Mouse (Mus musculus) left cerebral cortex, postnatal 4 days (tissue): Measurements from ENCODE around the gene Qrich1. TPM values are rescaled to one million over a fixed set of nuclear protein-coding genes. Genes with fewer than 3 reads are reported as not detected.

Experiments
- DNase-seq: peaks from one replicate; pipeline ENCODE4 v3.0.0-alpha.2; 2022
- intact Hi-C: fragments of 180-260 bp; cut with DNase I; formaldehyde crosslinking; loops from one replicate; pipeline ENCODE4 v1.15.1; 2025
- total RNA-seq, 2 experiments: library from RNA; stranded (reverse); gene quantifications; 2 replicates each; pipeline ENCODE4 v1.2.3; 2021

The Qrich1 gene
- total RNA-seq, 2 experiments from 2014 or later = 145 to 149 TPM

DNA sequence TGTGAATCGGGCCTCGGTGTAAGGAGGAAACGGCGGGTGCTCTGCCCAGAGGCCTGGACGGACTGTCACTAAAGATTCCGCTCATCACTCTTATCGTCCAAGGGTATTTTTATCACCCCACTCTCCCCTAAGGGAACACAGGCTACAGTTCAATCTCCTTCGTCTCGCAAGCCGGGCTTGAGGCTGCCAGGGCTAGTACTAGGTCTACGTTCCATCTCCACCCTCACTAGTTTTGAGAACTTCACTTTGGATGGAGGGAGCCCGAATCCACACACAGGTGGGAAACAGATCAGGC, 25.4 kb upstream of the Qrich1 start:
- intact Hi-C loops = no loop called here
- DNase-seq = no peak

DNA sequence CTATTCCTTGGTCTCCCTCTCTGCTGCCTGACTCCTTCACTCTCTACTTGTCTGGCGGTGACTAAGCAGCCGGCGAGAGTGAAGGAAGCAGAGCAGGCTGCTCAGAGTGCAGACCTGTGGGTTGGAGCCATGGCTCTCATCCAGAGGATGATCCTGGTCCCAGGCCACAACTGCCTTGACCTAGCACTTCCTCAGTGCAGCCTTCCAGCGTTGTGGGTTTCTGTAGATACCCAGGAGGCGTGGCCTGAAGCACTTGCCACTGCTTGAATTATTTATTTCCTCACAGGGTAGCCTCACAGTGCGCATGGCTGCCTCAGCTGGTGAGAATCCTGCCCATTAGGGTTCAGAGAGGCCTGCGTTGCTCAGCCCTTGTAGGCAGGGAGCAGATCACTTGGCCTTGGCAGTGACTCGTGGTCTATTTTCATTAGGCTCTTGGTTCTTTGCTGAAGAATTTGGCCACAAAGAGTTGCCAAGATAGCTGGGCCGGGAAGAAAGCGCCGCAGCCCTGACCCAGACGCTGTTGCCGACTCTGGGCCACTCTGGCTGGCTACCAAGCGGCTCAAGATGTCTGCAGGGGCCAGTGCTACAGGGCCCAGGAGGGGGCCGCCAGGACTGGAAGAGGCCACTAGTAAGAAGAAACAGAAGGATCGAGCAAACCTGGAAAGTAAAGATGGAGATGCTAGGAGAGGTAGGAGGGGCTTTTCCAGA, 24.4 kb upstream of the Qrich1 start:
- no peak for DNase-seq
- intact Hi-C loops = no loop called here

DNA sequence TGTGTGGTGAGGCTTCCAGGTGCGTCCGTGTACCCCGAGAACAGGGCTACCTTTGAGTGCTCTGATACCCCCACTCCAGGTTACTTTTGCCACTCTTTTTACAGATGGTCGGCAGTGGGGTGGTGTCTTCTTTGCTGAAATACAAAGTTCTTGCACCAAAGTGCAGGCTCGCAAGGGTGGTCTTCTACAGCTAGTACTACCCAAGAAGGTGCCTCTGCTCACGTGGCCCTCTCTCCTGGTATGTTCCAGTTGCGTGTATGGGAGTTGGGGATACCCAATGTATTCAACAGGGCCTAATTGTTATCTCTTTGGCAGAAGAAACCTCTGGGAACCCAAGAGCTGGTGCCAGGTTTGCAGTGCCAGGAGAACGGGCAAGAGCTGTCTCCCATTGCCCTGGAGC, 23.4 kb upstream of the Qrich1 start:
- intact Hi-C loops = no loop called here
- DNase-seq = no peak

DNA sequence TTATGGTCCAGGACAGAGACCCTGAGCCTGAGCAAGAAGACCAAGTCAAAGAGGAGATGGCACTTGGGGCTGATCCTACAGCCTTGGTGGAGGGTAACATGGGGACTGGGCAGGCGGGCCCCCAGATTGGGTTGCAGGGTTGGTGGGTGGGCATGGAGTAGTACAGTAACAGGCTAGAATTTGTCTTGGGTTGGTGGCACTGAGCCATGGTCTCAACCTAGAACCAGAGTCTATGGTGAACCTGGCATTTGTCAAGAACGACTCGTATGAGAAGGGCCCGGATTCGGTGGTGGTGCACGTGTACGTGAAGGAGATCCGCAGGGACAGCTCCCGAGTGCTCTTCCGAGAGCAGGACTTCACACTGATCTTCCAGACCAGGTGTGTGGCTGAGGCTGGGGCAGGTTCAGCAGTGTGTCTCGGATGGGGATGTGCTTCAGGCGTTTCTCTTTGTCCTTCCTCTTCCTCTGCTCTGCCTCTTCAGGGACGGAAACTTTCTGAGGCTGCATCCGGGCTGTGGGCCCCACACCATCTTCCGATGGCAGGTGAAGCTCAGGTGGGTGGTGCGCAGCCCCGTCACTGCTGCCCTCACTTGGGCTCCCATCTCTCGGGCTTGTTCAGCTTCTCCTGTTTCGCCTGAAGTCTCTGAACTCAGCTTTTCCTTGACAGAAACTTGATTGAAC, 22.3 kb upstream of the Qrich1 start:
- no peak for DNase-seq
- intact Hi-C loops = no loop called here

DNA sequence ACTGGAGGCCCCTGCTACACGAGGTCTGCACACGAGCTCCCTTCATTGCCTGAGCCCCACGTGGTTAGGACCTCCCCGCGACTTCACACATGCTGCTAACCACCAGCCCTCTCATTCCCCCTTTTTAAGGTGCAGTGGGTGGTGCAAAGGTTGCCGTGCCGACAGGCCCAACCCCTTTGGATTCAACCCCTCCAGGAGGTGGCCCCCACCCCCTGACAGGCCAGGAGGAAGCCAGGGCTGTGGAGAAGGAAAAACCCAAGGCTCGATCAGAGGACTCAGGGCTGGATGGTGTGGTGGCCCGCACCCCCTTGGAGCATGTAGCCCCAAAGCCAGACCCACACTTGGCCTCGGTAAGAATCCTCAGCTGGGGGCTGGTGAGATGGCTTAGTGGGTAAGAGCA, 21.7 kb upstream of the Qrich1 start:
- intact Hi-C loops = no loop called here
- no peak for DNase-seq

DNA sequence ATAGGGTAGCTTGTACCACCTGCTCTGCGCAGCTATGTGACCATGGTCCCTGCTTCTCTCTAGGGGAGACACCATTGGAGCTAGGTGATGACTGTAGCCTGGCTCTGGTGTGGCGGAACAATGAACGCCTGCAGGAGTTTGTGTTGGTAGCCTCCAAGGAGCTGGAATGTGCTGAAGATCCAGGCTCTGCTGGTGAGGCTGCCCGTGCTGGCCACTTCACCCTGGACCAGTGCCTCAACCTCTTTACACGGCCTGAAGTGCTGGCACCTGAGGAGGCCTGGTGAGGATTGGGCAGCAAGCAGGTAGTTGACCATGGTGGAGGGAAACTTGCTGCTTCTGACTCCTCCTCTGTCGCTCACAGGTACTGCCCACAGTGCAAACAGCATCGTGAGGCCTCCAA, 17.4 kb upstream of the Qrich1 start:
- no peak for DNase-seq
- intact Hi-C loops = no loop called here

DNA sequence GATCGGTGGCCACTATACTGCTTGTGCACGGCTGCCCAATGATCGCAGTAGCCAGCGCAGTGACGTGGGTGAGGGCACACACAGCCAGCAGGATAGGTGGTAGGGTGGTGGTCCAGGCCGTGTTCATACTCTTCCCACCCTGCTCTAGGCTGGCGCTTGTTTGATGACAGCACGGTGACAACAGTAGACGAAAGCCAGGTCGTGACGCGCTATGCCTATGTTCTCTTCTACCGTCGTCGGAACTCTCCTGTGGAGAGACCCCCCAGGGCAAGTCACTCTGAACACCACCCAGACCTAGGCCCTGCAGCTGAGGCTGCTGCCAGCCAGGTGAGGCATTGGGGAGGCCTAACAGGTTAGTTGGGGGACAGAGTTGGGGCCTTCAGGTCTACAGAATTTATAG, 16.7 kb upstream of the Qrich1 start:
- DNase-seq = no peak
- intact Hi-C loops = no loop called here

DNA sequence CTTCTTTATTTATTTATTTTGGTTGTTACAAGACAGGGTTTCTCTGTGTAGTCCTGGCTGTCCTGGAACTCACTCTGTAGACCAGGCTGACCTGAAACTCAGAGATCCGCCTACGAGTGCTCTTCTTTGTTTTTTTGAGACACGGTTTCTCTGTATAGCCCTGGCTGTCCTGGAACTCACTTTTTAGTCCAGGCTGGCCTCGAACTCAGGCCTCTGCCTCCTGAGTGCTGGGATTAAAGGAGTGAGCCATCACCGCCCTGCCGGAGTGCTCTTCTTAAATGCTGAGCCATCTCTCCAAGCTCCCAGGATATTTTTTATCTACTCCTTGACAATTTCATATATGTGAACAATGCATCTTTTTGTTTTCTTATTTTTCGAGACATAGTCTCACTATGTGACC, 9.7 kb upstream of the Qrich1 start:
- intact Hi-C loops = no loop called here
- no peak for DNase-seq

DNA sequence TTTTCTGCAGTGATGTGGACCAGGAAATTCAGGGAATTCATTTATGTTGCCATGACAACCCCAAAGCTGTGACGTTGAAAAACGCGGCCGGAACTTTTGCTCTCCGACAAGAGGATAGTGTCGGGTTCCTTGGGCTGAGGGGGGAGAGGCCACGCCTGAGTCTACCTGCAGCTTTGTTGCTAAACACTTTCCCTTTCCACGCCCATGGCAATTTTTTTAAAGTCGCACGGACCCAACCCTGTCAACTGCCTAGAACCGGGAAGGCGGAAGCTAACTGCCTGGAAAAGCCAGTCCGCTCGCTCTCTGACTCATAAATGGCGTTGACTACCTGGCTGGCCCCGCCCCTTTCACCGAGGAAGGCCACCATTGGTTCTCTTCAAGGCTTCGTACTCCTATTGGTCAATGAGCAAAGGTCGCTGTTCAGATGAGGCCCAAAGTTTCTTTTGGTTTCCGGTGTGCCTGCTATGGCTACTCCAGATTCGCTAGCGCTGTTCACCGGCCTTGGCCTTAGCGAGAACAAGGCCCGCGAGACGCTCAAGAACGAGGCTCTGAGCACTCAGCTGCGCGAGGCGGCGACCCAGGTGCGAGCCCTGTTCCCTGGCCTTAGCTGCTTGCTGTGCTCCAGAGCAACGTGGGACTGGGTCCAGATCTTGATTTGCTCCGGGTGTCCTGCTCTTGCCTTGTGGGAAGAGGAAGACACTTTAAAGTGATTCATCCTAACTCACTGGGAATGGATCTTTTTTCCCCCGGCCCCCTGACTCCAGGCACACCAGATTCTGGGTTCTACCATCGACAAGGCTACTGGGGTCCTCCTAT, 8.8 kb upstream of the Qrich1 start, which contains the start of gene Qars:
TSS of gene Qars (plus strand) at position 88 of the 816 bp plus-strand sequence.
- DNase-seq = peak; percentile 92
- intact Hi-C loops = no loop called here

DNA sequence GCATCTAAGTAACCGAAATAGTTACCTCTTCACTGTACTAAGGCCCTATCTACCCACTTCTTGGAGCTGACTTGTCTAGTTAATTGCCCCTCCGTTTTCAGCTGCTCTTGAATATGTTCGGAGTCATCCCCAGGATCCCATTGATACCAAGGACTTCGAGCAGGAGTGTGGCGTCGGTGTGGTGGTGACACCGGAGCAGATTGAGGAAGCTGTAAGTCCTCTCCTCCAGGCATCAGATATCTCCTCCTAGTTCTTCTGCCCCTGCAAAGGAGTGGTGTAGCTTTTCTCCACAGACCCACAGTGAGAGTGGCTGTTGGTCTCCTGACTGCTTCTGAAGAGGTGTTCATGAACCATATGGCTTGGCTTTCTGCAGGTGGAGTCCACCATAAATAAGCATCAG, 7.8 kb upstream of the Qrich1 start:
- intact Hi-C loops = no loop called here
- no peak for DNase-seq

DNA sequence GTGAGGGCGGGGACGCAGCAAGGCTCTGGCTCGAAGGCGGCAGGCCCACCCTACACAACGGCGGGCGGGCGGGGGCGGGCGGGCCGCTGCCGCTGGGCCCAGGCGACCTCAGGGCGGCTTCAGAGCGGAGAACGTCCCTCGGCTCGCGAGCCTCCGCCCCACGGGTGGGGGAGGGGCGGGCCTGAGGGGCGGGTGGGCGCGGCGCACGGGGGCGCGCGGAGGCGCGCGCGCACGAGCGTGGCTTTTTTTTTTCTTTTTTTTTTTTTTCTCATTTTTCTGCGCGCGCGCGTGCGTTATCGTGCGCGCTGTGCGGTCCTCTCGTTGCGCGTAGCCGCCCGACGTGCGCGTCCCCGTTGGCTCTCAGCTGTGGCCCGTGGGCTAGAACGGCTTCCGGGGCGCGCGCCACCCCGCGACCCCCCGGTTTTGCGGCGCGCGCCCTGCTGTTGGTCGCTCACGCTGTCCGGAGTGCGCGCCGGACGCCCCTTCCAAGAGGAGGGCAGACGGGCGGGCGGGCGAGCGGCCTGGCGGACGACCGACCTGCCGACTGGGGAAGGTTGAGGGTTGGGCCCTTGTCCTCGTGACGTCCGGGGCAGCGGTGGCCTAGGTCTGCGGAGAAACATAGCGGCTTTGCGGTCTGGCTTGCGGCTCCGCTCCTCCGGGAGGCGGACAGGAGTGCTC, 786 bp downstream of the Qrich1 start:
- DNase-seq = peak; percentile 92
- intact Hi-C loops = no loop called here

DNA sequence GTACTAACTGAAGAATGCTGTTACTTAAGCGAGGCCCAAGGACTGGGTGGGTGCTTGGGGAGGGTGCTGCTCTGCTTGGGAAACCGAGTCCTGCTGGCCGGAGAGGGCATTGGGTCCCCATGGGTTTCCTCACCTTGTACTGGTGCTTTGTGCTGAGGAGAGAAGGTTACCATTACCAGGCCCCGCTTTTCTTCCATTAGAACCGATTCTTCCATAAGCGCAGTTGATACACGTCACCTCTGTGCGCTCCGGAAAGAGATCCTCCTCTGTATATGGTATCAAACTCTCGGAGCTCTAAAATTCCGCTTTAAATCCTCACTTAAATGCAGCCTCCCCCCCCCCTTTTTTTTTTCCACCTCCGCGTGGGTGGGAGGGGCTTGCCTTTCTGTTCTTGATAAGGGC, 1.3 kb downstream of the Qrich1 start:
- intact Hi-C loops = no loop called here
- no peak for DNase-seq

DNA sequence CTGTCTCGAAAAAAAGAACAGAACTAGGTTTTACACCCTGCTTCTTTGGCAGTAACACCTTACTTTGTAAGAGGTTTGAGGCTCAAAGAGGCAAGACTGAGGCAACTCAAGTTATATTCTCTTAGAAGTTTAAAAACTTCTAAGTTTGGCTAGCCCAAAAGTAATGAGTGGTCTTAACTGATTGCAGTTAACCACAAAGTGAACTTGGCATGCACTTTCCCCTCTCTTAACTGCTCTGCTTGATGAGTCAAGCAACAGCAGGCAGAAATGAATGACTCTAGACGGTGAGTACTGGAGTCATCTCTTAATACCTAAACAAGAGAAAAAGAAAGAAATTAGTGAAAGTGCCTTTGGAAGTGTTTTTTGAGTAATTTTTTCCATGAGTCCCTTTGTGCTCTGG, 5.0 kb downstream of the Qrich1 start:
- DNase-seq = no peak
- intact Hi-C loops = no loop called here

DNA sequence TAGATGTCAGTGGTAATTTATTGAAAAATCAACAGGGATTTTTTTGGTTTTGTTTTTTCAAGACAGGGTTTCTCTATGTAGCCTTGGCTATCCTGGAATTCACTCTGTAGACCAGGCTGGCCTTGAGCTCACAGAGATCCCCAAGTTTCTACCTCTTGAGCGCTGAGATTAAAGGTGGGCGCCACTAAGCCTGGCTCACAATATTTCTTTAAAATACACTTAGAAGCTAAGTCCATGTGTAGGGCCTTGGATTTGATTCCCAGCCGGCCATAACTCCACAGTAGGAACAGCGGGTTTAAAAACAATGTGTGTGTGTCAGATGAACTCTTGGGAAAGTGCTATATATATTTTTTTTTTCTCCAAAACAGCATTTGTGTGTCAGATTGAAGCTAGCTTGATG, 6.7 kb downstream of the Qrich1 start:
- no peak for DNase-seq

DNA sequence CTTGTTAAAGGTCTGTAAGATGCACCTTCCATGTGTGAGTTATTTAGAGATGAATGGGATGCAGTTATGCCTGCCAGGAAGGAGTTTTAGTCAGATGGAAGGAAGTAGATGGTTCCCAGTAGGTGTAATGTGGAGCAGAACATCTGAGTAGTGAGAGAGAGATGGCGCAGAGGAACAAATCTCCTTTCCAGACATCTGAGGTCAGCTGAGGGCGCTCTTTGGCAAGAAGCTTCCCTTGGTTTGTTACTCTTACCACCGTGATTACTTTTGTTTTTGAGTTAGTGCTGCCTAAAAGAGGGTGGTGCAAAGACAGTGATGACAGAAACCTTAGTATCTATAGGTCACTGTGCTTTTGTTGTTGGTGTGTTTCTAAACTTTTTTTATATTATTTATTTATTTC, 8.8 kb downstream of the Qrich1 start:
- intact Hi-C loops = no loop called here
- no peak for DNase-seq

More for the DNA sequence above, 6.7 kb downstream of the Qrich1 start:
- intact Hi-C loops = no loop called here

DNA sequence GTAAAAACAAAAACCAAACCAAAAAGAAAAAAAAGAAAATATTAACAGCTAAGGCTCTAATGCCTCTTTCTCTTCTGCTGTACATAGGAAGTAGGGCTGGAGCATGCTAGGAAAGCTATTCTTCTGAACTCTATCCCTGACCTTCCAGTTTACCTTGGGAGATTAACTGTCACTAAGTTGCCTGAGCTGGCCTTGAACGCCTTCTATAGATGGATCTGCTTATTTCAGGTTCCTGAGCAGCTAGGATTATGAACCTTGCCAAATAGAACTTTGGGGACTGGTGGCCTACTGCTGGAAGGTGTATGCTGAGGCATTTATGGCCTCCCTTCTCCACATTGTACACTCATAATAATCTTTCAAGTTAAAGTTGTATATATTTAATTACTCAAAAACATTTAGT, 14.3 kb downstream of the Qrich1 start:
- no peak for DNase-seq
- intact Hi-C loops = no loop called here

DNA sequence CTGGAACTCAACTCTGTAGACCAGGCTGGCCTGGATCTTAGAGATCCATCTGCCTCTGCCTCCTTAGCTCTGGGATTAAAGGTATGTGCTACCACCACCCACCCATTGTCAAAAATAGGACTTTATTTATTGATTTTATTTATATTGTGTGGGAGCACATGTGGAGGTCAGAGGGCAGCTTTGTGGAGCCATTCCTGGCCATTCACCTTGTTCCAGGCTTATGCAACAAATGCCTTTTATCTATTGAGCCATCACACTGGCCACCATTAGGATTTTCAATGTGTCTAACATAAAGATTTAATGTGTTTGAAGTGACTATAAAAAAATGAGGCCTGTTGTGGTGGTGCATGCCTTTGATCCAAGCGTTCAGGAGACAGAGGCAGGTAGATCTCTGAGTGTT, 14.9 kb downstream of the Qrich1 start:
- intact Hi-C loops = no loop called here
- no peak for DNase-seq

DNA sequence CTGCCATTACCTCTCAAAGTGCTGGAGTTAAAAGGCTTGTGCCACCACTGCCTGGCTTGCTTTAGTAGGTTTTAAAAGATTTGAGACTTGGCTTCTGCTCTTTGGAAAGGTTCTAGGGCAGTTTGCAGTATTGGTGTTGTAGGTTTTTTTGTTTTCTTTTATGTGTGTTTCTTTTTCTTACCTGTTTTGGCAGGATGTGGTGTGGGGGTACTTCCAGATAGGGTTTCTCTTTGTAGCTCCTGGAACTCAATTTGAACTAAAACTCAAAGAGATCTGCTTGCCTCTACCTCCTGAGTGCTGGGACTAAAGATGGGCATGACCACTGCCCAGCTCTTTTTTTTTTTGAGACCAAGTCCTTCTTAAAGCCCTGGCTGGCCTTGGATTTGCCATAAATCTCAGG, 24.2 kb downstream of the Qrich1 start:
- intact Hi-C loops = loop anchor here (5.0 kb wide), 1 partner anchor 174 kb away; no protein-coding TSS in a partner anchor
- no peak for DNase-seq

DNA sequence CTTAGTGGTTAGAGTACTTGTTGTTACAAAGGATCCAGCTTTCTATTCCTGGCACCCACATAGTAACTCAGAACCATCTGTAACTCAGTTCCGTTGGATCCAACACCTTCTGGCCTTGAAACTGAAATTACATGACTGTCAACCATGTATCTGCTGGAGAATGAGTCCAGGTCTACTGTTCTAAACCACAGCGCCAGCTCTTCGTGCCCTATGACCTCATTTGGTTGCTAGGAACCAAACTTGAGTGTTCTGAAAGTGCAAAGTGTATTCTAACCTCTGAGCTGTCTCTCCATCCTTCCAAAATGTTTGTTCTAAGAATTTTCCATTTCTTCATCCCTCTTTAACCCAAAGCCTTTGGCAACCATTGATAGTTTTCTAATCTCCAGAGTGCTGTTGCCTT, 29.4 kb downstream of the Qrich1 start:
- no peak for DNase-seq
- intact Hi-C loops = no loop called here

DNA sequence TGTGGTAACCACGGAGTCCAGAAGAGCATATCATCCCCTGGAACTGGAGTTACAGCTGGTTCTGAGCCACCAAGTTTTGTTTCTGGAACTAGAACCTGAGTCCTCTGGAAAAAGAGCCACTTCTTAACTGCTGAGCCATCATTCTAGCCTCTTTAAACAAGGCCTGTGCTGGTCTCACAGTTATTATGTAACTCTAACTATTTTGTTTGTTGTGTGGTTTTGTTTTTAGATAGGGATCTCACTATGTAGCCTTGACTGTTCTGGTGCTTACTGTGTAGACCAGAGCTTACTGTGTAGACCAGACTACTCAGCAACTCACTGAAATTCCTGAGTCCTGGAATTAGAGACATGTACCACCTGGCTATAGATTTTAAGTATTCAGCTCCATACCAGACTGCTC, 30.3 kb downstream of the Qrich1 start:
- no peak for DNase-seq
- intact Hi-C loops = no loop called here

DNA sequence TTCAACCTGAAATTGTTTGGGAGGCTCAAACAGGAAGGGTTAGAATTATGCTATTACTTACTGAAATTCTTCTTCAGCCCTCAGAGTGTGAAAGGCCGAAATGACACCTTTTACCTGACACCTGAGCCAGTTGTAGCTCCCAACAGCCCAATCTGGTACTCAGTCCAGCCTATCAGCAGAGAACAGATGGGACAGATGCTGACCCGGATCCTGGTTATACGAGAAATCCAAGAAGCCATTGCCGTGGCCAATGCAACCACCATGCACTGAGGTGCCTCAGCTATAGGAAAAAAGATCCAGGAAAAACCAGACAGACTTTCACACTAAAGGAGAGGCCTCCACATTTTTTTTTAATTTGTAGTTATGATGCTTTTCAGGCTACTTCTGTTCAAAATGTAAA, 42.6 kb downstream of the Qrich1 start:
- intact Hi-C loops = no loop called here
- DNase-seq = no peak
